Mouse (Mus musculus) ES-Bruce4 (cell line): Measurements from ENCODE around the gene Hip1r.

ENCODE experiments used
- CTCF ChIP-seq: IDR thresholded peaks from one replicate; pipeline ENCODE4 v1.8.1; 2011; ENCODE audit warnings: low read depth, low read length
- EP300 ChIP-seq: IDR thresholded peaks from 2 replicates; pipeline ENCODE4 v1.6.1; 2011; ENCODE audit warnings: low read depth, low read length; ENCODE audit not compliant: insufficient read depth
- POLR2A ChIP-seq: IDR thresholded peaks from one replicate; pipeline ENCODE4 v1.8.1; 2011; ENCODE audit warnings: low read length; ENCODE audit not compliant: insufficient read depth

DNA sequence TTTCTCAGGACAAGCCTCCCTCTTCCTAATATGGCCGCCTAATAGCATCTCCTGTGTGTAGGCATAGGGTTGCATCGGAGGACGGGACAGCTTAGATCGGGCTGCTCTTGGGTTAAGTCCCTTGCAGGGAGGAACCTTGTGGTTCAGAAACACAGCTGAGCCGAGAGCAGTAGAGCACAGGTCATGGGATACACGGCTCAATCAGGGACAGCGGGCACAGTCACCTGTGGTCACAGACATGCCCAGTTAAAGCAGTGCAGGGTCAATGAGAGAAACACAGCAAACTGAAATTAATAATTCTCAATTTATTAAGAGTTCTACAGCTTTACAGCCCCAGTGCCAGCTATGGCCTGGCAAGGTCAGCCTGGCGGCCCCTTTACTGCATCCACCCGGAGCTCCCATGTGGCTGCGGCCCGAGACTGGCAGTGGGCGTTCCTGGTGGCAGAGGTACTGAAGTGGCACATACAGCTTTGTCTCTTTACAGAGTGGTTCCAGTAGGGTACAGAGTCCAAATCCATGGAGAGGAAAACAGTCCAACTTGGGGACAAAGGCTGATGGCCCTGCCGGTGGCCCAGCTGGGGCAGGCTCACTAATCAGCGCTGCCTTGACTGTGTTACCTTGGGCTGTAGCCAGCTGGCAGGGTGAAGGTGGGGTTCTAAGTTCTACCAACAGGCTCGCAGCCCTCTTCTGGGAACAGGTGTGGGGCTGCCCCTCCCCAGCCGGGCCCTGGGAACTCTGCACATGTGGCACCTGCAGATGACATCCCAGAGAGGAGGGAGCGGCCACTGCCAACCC is 31.1 kb downstream of the Hip1r start:
- TF ChIP-seq CTCF (no peak), EP300 (no peak), POLR2A (no peak)
